Mouse (Mus musculus) forebrain, postnatal 0 days (tissue): ENCODE results near the gene Samd9l. TPM values are rescaled to one million over a fixed set of nuclear protein-coding genes. Genes with fewer than 3 reads are reported as not detected.
"Not testable (repeated sequence)": the region's sequence is repeated elsewhere in the genome, so short reads cannot be mapped to it uniquely, and the experiment has no call there.

ENCODE experiments used
- ATAC-seq: fragments of 200-750 bp; cut with Nextera tagmentation; 2 replicates; pipeline ENCODE4 v1.8.0; 2017; ENCODE audit warnings: mild to moderate bottlenecking, moderate library complexity
- DNase-seq: peaks from one replicate; pipeline ENCODE4 v3.0.0-alpha.2; 2015
- H3K27ac ChIP-seq: fragments of 300-500 bp; sonication (generic); 2 replicates; pipeline ENCODE4 v1.5.1; 2014; ENCODE audit warnings: low read depth, mild to moderate bottlenecking, antibody characterized with exemption, low read length, moderate library complexity, mixed read lengths
- H3K27me3 ChIP-seq: fragments of 300-500 bp; sonication (generic); 2 replicates; pipeline ENCODE4 v1.6.1; 2014; ENCODE audit warnings: mild to moderate bottlenecking, low read length, mixed read lengths; ENCODE audit not compliant: insufficient read depth
- H3K36me3 ChIP-seq: fragments of 300-500 bp; sonication (generic); 2 replicates; pipeline ENCODE4 v1.6.1; 2014; ENCODE audit warnings: mild to moderate bottlenecking, moderate library complexity; ENCODE audit not compliant: insufficient read depth
- H3K4me1 ChIP-seq: fragments of 300-500 bp; sonication (generic); 2 replicates; pipeline ENCODE4 v1.6.1; 2014; ENCODE audit warnings: antibody characterized with exemption; ENCODE audit not compliant: insufficient read depth
- H3K4me2 ChIP-seq: fragments of 300-500 bp; sonication (generic); 2 replicates; pipeline ENCODE4 v1.6.1; 2014; ENCODE audit warnings: low read depth, mild to moderate bottlenecking, moderate library complexity
- H3K4me3 ChIP-seq: fragments of 300-500 bp; sonication (generic); 2 replicates; pipeline ENCODE4 v1.5.1; 2014; ENCODE audit warnings: low read depth, low read length, mixed read lengths
- H3K9ac ChIP-seq: fragments of 300-500 bp; sonication (generic); 2 replicates; pipeline ENCODE4 v1.6.1; 2014; ENCODE audit warnings: mild to moderate bottlenecking
- H3K9me3 ChIP-seq: fragments of 300-500 bp; sonication (generic); 2 replicates; pipeline ENCODE4 v1.6.1; 2016; ENCODE audit warnings: low read length
- CTCF ChIP-seq: sonication (generic); IDR thresholded peaks from 2 replicates; pipeline ENCODE4 v1.5.1; 2016; ENCODE audit warnings: antibody characterized with exemption, control low read depth, low read depth
- WGBS: fragments of 180-500 bp; shearing (Covaris S2); extraction: QIAGEN DNeasy Blood & Tissue Kit; methylation state at CpG from one replicate; pipeline ENCODE4 v1.1.7; 2014; 5-methylcytosine and 5-hydroxymethylcytosine counted together
- polyA plus RNA-seq: library from polyadenylated mRNA; unstranded; fragments of >200 nt; fragmentation: Nextera tagmentation; extraction: Ambion mirVana; gene quantifications from 2 replicates; pipeline ENCODE4 v1.2.1, GENCODE M21; 2015
- total RNA-seq: library from RNA; depleted of rRNA; stranded (reverse); fragments of >200 nt; gene quantifications from 2 replicates; pipeline ENCODE4 v1.2.3, GENCODE M21; 2014

Gene Samd9l
- total and polyA plus RNA-seq, 2 experiments from 2014 or later, result 1.3 to 3.6 TPM

- H3K27ac ChIP-seq, H3K27me3 ChIP-seq, H3K9me3 ChIP-seq, H3K9ac ChIP-seq, H3K4me2 ChIP-seq, H3K36me3 ChIP-seq, ATAC-seq, DNase-seq, H3K4me3 ChIP-seq, H3K4me1 ChIP-seq: not testable (repeated sequence)
- WGBS, result 75% methylated on average over 4 of the region's 4 CpGs
Measured at GRCm38 (mm10) chr6:3395921-3396611, 3.3 kb downstream of the Samd9l start.

GRCm38 (mm10) chr6:3389995-3390394 lies 9.4 kb downstream of the Samd9l start:
- no peak overlapping the region for H3K4me2 ChIP-seq
- H3K4me3 ChIP-seq, result no peak overlapping the region
- no peak overlapping the region for H3K27ac ChIP-seq
- TF ChIP-seq CTCF, result no peak
- no peaks in the 10 kb centered on the region for H3K36me3 ChIP-seq
- no peak overlapping the region for H3K9ac ChIP-seq
- no peaks in the 10 kb centered on the region for H3K4me1 ChIP-seq
- WGBS, result 76% methylated on average over 1 of the region's 1 CpGs
- no peaks in the 10 kb centered on the region for H3K9me3 ChIP-seq
- DNase-seq (no peak), ATAC-seq (no peak)
- no peaks in the 10 kb centered on the region for H3K27me3 ChIP-seq

- ATAC-seq, result no peak
Measured at GRCm38 (mm10) chr6:3386565-3386964, 12.8 kb downstream of the Samd9l start.

DNA sequence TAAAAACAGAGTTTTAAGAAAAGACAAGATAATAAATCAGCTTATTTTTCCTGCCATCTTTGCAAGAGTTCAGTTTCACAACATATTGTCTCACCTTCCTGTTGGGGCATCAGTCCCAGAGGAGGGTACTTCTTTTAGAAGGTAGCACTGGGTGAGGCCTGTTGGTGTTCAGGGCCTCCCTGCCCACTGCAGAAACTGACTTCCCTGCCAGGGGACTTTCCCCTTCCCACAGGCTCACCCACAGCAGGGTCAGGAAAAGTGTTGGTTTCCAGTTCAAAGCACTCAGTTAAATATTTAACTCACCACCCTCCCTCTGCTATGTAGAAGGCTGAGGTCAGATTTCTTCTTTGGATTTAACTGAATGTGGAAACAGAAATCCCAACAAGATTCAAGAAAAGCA lies 14.6 kb downstream of the Samd9l start:
- H3K4me2 ChIP-seq, H3K4me1 ChIP-seq, H3K27me3 ChIP-seq, H3K9me3 ChIP-seq, H3K36me3 ChIP-seq, H3K9ac ChIP-seq, H3K27ac ChIP-seq, DNase-seq, ATAC-seq, H3K4me3 ChIP-seq: not testable (repeated sequence)

More at GRCm38 (mm10) chr6:3386565-3386964, 12.8 kb downstream of the Samd9l start:
- no peak overlapping the region for H3K9ac ChIP-seq
- WGBS, result 90% methylated on average over 6 of the region's 6 CpGs
- H3K27ac ChIP-seq, result no peak overlapping the region
- H3K9me3 ChIP-seq, result no peaks in the 10 kb centered on the region
- no peak for DNase-seq
- H3K4me2 ChIP-seq, result no peak overlapping the region
- no peaks in the 10 kb centered on the region for H3K4me1 ChIP-seq
- no peaks in the 10 kb centered on the region for H3K27me3 ChIP-seq
- H3K36me3 ChIP-seq, result no peaks in the 10 kb centered on the region
- H3K4me3 ChIP-seq, result no peak overlapping the region
- no peak for TF ChIP-seq CTCF

GRCm38 (mm10) chr6:3384115-3384791 lies 15.1 kb downstream of the Samd9l start:
- not testable (repeated sequence) for DNase-seq, H3K36me3 ChIP-seq, ATAC-seq

DNA sequence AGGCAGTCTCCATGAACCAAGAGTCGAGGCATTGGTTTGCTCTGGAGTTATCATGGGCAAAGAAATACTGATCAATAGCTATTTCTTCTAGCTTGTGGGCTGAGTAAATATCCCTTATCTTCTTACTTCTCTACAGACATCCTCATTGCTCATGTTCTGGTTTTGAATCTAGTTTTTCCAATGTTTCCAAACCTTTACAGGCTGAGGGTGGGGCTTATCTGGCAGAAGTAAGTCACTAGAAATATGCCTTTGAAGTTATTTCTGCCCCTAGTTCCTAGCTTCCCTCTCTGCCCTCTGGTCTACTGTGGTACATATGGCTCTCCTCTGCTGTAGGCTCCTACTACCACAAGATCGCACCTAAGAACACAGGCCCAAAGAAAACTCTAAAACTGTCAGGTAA lies 20.2 kb downstream of the Samd9l start:
- DNase-seq (no peak), ATAC-seq (no peak)
- H3K4me1 ChIP-seq, result no peaks in the 10 kb centered on the region
- no peak overlapping the region for H3K4me3 ChIP-seq
- no peak overlapping the region for H3K27ac ChIP-seq
- TF ChIP-seq CTCF, result no peak
- H3K9ac ChIP-seq, result no peak overlapping the region
- no peaks in the 10 kb centered on the region for H3K9me3 ChIP-seq
- H3K27me3 ChIP-seq, result no peaks in the 10 kb centered on the region
- no peaks in the 10 kb centered on the region for H3K36me3 ChIP-seq
- WGBS, result 90% methylated on average over 2 of the region's 2 CpGs
- no peak overlapping the region for H3K4me2 ChIP-seq

More at GRCm38 (mm10) chr6:3384115-3384791, 15.1 kb downstream of the Samd9l start:
- WGBS, result 62% methylated on average over 1 of the region's 4 CpGs
- H3K27ac ChIP-seq, H3K4me3 ChIP-seq, H3K4me1 ChIP-seq, H3K27me3 ChIP-seq, H3K4me2 ChIP-seq, H3K9ac ChIP-seq, H3K9me3 ChIP-seq: not testable (repeated sequence)

DNA sequence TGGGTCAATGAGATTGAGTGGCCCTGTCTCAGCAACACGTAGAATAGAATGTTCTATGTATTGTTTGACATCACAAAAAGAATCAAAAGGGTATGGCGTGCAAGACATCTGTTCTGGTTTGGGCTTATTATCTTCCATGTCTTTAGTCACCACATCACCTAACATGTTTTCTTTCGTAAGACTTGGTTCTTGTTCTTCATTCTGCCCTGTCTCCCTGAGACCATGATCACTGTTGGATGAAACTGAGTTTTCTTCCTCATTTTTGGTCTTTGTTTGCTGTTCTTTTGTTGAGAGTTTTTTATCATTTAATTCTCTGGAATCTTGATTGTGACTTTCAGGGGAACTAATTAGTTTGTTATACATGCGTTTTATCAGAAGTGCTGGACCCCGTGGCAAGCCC lies 22.7 kb downstream of the Samd9l start:
- TF ChIP-seq CTCF, result no peak
- Histone ChIP-seq H3K4me2 (no peak overlapping the region), H3K9me3 (no peaks in the 10 kb centered on the region), H3K36me3 (no peaks in the 10 kb centered on the region), H3K9ac (no peak overlapping the region), H3K27ac (no peak overlapping the region), H3K4me1 (no peaks in the 10 kb centered on the region), H3K27me3 (no peaks in the 10 kb centered on the region), H3K4me3 (no peak overlapping the region)
- ATAC-seq, result no peak
- DNase-seq, result no peak
- 87% methylated on average over 5 of the region's 5 CpGs for WGBS
